Mouse (Mus musculus) CD8-positive naive resting alpha-beta T cell, adult 2 months (primary cell): ENCODE data around the gene Idh3a.

Source experiments
- DNase-seq, 2 experiments: peaks; one replicate each; pipeline ENCODE4 v3.0.0; 2022; ENCODE audit warnings: low read depth in 2 of 2, low spot score in 2 of 2

Idh3a gene

DNA sequence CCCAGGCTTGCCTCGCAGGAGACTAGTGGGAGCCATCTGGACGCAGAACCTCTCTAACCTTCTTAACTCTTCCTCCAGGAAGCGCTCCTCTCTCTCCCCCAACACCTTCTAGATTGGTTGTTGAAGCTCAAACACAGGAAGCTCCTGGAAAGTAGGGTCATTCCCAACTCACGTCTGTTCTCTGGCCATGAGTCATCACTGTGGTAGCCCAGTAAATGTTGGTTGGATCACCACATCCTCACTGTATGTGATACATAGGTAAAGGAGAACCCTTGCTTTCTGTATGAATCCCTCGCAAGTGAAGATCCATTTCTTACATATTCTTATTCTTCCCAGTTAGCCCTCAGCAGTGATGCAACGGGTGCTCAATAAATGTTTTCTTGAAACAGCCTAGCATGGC is 59.4 kb downstream of the Idh3a start:
- no peak for DNase-seq

- DNase-seq: no peak
Observed at GRCm38 (mm10) chr9:54646252-54646651, 60.1 kb downstream of the Idh3a start.

DNA sequence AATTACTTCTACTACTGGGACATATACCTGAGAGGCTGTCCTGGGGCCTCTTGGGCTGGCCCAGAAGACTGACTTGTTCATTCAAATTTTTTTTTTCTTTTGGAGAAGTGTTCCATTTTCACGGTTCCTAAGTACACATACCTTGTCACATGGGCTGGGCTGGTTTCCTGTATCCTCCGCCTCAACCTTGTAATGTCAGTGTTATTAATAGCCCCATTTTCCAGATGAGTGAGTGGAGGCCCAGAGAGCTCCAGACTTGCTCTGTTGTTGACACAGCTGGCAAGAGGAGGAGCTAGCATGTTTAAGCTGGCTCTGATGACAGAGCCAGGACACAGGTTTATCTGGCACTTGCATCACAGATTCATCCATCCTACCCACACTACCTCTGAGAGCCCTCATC is 61.3 kb downstream of the Idh3a start:
- DNase-seq: no peak

GRCm38 (mm10) chr9:54649360-54649759 is 63.2 kb downstream of the Idh3a start:
- DNase-seq: no peak

- DNase-seq: no peak
Observed at GRCm38 (mm10) chr9:54652778-54653177, 66.6 kb downstream of the Idh3a start.
